Mouse (Mus musculus): Measurements from ENCODE around the gene Mrgpra3. TPM values are rescaled to one million over a fixed set of nuclear protein-coding genes. Genes with fewer than 3 reads are reported as not detected.

Gene Mrgpra3
- polyA plus RNA-seq (2015; fragmentation: Nextera tagmentation; extraction: Ambion mirVana), result not detected in 2 replicates

- Histone ChIP-seq H3K36me3 (ENCODE audit: insufficient read depth, low read length) (no peaks in the 10 kb centered on the region), H3K27me3 (ENCODE audit: insufficient read depth, low read length) (no peaks in the 10 kb centered on the region), H3K4me3 (replicated peaks; ENCODE audit: low read depth, low read length) (no peak within 1 kb of the TSS), H3K4me2 (ENCODE audit: low read length) (no peak within 1 kb of the TSS), H3K27ac (no peak within 1 kb of the TSS), H3K9ac (ENCODE audit: low read depth, low read length) (no peak within 1 kb of the TSS), H3K4me1 (replicated peaks; ENCODE audit: insufficient read depth, low read length) (no peaks in the 10 kb centered on the region), H3K9me3 (replicated peaks; ENCODE audit: low read length) (peaks cover 3% of the 10 kb centered on the region; the same call in 1 of the 2 replicates)
- DNase-seq (ENCODE audit: low spot score) (no peak), ATAC-seq (replicated peaks; ENCODE audit: low FRiP score, low read depth) (no peak)
- WGBS, result 65% methylated on average over 2 of the region's 2 CpGs
- TF ChIP-seq CTCF (IDR thresholded peaks at IDR 0.05; ENCODE audit: low read depth), result no peak
These were observed at the start of gene Mrgpra3 for GRCm38 (mm10) chr7:47601272-47601671. Gene Mrgpra3, minus strand, starts transcription at chr7:47601372.

Other genes starting within 250 kb of the Mrgpra3 start
- gene Mrgpra1, start 247.1 kb downstream of the Mrgpra3 start, polyA plus RNA-seq (2015; fragmentation: Nextera tagmentation; extraction: Ambion mirVana), result not detected in 2 replicates
- not detected in 2 replicates for gene Mrgpra2a, start 149.2 kb downstream of the Mrgpra3 start, polyA plus RNA-seq (2015; fragmentation: Nextera tagmentation; extraction: Ambion mirVana)
- gene Mrgpra2b, start 72.5 kb downstream of the Mrgpra3 start, polyA plus RNA-seq (2015; fragmentation: Nextera tagmentation; extraction: Ambion mirVana), result 0.29 TPM in 1 of 2 replicates, not detected in the other